Mouse (Mus musculus) liver, adult (tissue): ENCODE data around the gene Krtap17-1.

Source experiments
- GATA4 ChIP-seq: IDR thresholded peaks from 2 replicates; pipeline ENCODE4 v1.6.1; 2014; ENCODE audit warnings: mild to moderate bottlenecking, low read length; ENCODE audit not compliant: insufficient replicate concordance

Gene Krtap17-1

DNA sequence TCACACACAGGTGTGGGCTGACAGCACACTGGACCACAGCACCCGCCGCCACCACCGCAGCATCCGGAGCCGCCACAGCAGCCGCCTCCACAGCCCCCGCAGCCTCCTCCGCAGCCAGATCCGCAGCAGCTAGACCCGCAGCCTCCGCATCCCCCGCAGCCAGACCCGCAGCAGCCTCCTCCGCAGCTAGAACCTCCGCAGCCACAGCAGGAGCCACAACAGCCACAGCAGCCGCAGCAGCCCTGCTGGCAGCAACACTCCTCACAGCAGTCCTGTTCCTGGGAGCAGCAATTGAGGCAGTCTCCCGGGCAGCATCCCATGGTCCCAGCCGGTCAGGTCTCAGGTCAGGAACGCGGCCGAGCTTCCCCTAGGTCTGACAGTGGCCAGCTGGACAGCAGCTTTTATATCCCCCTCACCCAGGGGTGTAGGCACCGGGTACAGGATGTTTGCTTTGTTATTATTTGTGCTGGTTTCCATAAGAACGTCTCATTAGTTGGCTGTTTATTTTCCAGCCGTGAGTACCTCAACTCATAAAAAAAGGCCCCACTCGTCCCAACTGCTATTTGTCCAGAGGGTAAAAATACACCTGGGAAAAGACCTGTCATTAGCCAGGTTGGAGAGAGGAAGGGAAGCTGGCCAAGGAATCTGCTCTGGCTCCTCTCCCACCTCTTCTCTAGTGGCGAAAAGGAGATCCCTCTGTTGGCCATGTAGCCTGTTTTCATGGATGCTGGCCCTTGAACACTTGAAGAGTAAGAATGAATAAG, at the start of gene Krtap17-1:
Krtap17-1 (minus strand) TSS at position 375 of the 764 bp plus-strand sequence.
- no peak for TF ChIP-seq GATA4

DNA sequence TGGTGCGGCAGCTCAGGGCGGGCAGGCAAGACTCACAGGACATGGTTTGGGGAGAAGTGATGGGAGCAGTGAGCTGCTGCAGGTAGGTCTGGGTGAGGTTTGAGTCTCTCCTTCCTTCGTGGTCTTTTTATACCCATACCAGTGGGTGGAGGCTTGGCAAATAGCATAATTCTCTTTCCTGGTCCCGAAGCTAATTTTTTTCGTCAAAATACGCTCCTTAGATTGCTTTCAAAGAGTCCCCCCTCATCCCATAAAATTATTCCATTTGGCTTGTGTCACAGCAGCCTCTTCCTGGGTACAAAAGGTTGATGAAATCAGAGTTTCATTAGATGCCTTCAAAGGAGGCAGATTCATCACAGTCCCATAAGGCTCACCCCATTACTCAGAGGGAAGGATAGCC, 47.7 kb upstream of the Krtap17-1 start, which contains the start of gene Krt34:
Krt34 (minus strand) TSS at position 101 of the 400 bp plus-strand sequence.
- no peak for TF ChIP-seq GATA4

DNA sequence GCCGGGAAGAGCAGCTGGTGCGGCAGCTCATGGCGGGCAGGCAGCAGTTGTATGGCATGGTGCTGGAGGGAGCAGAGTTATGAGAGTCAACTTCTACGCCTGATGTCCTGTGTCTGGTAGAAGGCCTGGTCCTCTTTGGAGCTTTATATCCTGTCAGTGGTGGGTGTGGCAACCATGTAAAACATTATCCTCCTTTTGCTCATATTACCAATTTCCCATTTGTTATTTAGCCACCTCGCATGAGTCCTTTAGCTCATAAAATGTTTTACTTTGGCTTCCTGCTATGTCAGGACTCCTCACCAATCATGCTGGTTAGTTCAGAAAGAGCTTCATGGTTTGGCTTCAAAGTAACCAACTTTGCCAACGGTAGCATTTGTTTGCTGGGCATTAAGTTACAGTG, 36.0 kb upstream of the Krtap17-1 start, which contains the start of gene Krt33b:
Krt33b (minus strand) TSS at position 101 of the 400 bp plus-strand sequence.
- no peak for TF ChIP-seq GATA4

DNA sequence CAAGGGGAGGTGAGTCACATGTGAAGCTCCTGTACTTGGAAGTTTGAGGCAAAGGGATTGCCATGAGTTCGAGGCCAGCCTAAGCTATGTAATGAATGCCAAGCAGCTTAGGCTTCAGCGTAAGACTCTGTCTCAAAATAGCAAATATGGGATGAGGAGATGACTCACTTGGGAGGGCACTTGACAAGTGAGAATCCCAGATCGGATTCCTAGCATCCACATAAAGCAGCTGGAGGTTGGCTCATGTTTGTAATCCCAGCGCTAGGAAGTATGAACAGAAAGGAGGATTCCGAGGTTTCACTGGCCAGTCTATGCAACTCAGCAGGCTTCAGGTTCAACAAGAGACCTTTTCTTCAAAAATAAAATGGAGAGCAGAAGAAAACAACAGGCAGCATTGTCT, 27.6 kb upstream of the Krtap17-1 start:
- TF ChIP-seq GATA4 = no peak

DNA sequence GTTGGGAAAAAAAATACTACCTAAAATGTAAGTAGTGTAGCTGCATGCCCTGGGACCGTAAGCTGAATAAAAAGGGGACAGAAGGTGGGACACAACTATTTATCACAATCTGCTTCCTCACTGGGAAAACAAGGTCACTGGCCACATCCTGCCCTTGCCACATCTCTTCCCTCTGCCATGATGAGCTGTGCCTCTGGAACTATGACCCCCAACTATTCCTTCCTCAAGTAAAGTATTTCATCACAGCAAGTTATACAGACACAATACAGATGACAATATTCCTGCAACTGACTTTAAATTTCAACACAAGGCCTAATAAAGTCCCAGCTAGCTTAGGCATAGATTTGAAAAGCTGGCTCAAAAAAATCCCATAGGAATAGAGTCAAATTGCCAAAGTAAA, 25.7 kb upstream of the Krtap17-1 start:
- TF ChIP-seq GATA4 = no peak

DNA sequence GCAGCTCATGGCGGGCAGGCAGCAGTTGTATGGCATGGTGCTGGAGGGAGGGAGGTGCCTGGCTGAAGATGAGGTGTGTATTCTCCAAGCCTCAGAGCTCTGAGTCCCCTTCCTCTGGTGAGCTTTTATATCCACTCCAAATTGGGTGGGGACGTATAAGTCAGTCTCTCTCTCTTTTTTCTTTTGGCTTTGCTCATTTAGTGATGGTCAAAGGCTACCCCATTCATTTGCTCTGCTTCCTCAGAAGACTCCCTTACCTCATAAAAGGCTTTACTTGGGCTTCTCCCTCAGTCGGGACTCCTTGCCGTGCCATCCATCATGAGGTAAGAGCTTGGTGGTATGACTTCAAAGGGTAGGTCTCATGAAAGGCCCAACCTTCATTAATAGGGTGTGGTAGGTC, 22.3 kb upstream of the Krtap17-1 start, which contains the start of gene Krt33a:
Krt33a (minus strand) TSS at position 101 of the 400 bp plus-strand sequence.
- TF ChIP-seq GATA4 = no peak

DNA sequence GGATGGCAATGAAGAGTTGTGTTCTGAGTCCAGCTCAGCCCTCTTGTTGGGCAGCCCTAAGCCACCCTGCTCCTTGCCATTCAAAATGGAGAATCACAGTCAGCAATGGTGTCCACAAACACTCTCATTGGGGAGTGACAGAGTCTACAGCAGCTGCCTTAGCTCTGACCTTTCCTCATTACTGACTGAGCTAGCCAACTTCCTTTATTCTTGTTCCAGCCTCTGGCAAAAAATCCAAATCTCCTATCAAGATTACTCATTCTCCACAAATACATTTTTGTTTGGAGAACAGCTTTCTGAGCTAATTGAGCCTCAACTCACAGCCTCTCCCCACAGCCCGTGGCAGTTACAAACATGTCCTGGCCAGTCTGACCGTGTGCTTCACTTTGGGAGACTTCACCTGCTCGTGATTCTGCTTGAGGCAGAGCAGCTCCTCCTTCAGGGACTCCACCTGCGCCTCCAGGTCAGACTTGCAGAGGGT, 19.9 kb upstream of the Krtap17-1 start:
- TF ChIP-seq GATA4 = no peak

DNA sequence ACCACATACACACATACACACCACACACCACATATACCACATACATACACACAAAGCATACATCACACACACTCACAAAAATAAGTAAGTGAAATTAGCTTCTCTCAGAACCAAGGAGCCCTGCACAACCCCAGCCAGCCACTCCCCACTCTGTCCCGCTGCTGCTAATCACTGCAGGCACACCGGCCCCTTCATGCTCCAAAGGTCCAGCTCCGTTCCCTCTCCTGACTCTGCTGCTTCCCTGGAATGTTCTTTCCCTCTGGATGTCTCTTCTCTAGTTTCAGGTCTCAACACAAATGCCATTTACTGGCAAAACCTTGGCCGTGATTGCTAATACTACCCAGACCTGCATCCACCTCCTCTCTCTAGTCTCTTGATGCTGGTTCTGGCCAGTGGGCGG, 16.9 kb upstream of the Krtap17-1 start:
- no peak for TF ChIP-seq GATA4

DNA sequence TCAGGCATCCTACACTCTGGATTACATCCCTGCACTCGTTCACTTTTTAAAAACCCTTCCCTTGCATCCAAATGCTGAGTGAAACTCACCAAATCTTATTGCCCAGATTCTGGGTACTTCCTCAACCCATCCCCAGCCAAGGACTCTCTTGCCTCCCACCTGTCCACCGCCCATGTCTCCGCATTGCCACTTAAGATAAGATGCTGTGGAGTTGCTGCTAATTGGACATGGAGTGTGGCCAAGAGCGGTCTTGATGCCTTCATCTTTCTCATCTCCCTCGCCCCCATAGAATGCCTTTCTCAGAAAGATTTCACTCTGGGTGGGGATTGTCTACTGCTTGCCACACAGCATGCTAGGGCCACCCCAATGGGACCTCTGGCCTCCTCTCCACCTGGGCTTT, 14.5 kb upstream of the Krtap17-1 start:
- no peak for TF ChIP-seq GATA4

DNA sequence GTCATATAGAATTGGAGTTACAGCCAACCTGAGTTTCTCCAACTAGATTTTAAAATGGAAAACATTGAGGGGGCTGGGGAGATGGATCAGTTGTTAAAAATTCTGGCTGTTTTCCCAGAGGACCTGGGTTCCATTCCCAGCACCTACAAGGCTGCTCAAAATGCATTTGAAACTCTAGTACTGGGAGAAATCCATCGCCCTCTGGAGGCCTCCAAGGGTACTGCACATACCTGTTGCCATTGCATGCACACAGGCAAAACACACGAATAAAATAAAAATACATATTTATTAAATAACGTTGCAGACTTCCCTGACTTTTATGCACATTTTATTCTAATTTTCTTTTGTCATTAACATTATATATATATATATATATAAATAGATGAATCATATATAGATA, 12.8 kb upstream of the Krtap17-1 start:
- no peak for TF ChIP-seq GATA4

DNA sequence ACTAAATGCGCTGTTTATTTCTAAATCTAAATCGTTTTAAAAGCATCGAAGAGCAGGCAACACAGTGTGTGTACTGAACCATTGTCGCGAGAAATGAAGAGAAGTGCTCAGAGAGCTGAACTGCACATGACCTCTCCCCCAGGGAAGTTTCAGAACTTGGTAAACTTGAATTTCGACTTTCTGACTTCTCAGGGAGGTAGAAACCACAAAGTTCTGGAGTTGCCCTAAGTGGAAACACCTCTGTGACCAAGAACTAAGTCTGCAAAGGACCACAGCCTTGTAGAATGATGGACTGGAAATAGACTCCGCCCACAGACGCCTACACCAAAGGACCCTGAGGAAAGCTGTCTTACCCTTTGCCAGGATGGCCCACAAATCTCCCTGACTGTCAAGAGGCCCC, 12.1 kb upstream of the Krtap17-1 start:
- TF ChIP-seq GATA4 = no peak

DNA sequence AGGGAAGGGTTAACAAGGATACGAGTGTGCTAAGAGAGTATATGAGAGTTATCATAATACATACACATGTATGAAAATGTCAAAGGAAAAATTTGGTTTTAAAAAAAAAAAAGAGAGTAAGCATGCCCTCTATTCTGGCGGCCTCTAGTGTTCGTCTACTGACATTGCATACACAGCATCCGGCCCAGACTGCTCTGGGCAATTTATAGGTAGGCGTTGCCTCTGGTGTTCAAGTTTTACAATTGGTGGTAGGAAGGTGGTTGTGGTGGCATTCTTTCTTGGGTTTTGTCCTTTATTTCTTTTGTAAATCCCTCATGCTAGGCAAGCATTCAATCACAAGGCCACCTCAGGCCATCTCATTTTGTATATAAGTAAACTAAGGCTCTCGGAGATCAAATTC, 11.1 kb upstream of the Krtap17-1 start:
- no peak for TF ChIP-seq GATA4

DNA sequence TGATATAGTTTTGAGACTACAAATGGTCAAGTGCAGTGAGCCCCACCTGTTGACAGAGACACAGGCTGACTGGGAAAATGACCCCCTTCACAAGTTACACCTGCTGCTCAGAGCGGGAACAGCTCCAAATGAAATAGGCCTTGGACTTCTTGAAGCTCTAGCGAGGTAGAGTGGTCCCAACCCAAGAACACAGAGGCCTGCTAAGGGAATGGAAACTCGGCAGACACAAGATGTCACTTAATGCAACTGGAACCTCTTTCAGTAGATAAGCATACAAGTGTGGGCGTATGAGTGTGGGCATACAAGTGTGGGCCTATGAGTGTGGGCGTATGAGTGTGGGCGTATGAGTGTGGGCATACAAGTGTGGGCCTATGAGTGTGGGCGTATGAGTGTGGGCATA, 5.3 kb upstream of the Krtap17-1 start:
- TF ChIP-seq GATA4 = no peak

DNA sequence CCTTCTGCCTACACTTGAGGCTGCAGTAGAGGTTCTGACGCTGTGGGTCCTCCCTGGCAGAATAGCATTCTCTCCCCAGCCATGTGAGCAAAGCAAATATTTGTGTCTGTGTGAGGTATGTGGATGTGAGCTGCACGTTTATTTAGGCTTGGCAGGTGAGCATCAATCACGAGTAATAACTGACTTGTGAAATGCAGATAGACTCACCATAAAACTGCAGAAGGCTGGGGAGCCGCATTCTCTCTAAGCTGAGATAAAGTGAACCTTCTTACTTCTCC, 529 bp upstream of the Krtap17-1 start:
- no peak for TF ChIP-seq GATA4

DNA sequence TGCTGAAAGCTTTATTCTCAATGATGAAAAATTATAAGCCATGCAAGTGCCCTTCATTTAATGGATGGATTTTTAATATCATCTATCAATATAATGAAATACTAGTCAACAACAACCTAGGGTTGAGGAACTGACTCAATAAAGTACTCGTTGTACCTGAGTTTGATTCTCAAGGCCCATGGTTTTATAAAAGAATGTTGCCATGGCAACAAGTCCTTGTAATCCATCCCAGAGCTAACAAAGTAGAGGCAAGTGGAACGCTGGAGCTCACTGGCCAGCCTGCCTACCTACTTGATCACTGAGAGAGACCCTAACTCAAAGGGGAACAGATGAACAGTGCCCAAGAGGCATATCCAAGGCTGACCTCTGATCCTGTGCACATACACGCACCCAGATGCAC, 3.2 kb downstream of the Krtap17-1 start:
- no peak for TF ChIP-seq GATA4

DNA sequence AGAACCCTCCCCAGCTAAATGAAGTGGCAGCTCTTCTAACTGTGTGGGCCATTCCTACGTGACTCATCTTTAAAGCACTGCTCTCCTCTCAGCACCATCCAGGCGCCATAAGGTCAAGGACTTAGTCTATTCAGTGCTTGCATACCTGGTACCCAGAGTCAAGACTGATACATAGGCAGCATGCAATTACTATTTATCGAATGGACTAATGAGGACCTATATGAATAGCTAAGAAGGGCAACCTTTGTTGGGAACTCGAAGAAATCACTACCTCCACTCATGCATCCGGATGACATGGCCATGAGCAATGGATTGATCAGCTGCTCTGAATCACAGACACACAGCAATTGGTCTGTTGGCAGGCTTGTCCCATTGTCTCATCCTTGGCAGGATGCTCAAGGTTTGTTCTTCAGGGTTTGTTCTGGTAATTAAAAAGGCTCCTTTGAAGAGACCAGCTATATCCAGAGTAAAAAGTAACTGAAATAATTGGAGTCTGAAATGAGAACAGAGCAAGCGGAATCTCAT, 3.9 kb downstream of the Krtap17-1 start:
- no peak for TF ChIP-seq GATA4

DNA sequence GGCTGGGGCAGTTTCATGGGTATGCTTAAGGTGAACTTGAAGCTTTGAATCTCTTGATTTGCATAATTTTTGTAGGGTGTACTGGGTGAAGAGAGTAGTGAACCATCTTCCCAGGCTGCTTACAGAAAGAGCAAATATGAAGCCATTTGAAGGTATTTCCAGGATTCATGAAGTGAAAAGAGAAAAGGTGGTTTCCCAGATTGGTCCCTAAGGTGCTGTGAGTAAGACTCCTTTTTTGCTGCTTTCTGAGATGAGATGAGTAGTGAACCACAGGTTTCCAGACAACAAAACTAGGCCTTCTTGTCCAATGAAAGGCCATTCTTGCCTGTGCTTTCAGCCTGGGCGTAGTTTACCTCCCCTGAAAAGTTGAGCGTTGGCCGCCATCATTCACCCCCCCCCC, 5.3 kb downstream of the Krtap17-1 start:
- TF ChIP-seq GATA4 = no peak
